ENCODE assay signal across 8 mouse cellular contexts in genomic region chr4:125191010-125191409, GRCm38 (mm10).
DNase-seq lines count a peak whose midpoint lies in the region; ATAC-seq lines count a peak whose summit lies in the region.

No protein-coding gene starts in this region.

- no peak for ATAC-seq in erythroblast, adult 5-6 weeks (replicated peaks; ENCODE audit: low FRiP score, poor library complexity, severe bottlenecking)

- DNase-seq in brain, adult 2 months (ENCODE audit: low read depth, low spot score), result peak; percentile 84
- peak; percentile 42 for DNase-seq in cerebellum, adult 9-10 months
- peak; percentile 34 to 42 for DNase-seq in frontal cortex, postnatal 25 days (ENCODE audit: low spot score in 2 of 2)
- peak; percentile 71 to 88 for DNase-seq in left cerebral cortex, postnatal 14 days (ENCODE audit: low spot score in 2 of 2)
- DNase-seq in right cerebral cortex, postnatal 4 days, result peak; percentile 64
- no peak for DNase-seq in thymus, postnatal 10 days (ENCODE audit: low spot score in 2 of 2)
- DNase-seq in yolk sac, embryonic 10.5 days (ENCODE audit: low spot score), result no peak

- intact Hi-C loops in left cerebral cortex, postnatal 14 days (cut with DNase I), result loop anchor here (2.0 kb wide), 1 partner anchor 206 kb away; no protein-coding TSS in a partner anchor

Comparison
In these comparisons a context has a peak if more than half of its experiments do, and no peak if none do; other contexts are left out.
1. DNase-seq: peak in brain, adult 2 months (single experiment), cerebellum, adult 9-10 months (single experiment), frontal cortex, postnatal 25 days (2 of 2), left cerebral cortex, postnatal 14 days (2 of 2) and right cerebral cortex, postnatal 4 days (single experiment); none in thymus, postnatal 10 days (0 of 2) and yolk sac, embryonic 10.5 days (single experiment).